13 mouse cellular contexts compared by ENCODE assay signal in the genomic region with DNA sequence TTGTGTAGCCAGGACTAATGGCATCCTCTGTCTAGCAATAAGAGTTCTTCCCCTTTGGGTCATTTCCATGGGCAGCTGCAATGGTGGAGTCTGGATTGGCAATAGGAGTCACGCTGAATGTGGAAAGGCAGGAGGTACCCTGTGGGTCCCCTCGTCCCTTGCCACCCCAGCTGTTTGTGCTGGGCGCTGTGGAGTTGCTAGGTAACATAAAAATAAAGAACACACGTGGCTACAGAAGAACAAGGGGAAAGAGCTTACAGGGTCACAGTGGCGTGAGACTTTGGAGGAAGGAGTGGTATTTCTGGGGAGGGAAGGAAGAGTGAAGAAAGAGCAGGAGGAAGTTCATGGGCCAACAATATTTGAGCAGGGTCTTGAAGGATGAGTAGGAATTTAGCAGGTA. TPM values are rescaled to one million over a fixed set of nuclear protein-coding genes. Genes with fewer than 3 reads are reported as not detected.
"Had no signal": no experiment of that assay in that cellular context is flagged by ENCODE, and none has a peak within 500 bp of the region (broad histone marks: within the 10 kb centered on the region; RNA-seq: fewer than 3 reads in every experiment).

No protein-coding gene starts in this region.

- H3K27ac ChIP-seq: kidney, embryonic 15.5 days; left cerebral cortex, adult 2 months; liver, embryonic 14.5 days; midbrain, embryonic 15.5 days; neural tube, embryonic 12.5 days; stomach, postnatal 0 days had no signal

- ATAC-seq: midbrain, embryonic 15.5 days had no signal

- DNase-seq: kidney, adult 11 months; kidney, postnatal 14 days; lung, embryonic 14.5 days; thymus, postnatal 4 days had no signal

- H3K9ac ChIP-seq: kidney, embryonic 15.5 days; liver, embryonic 14.5 days; lung, embryonic 14.5 days; midbrain, embryonic 15.5 days; neural tube, embryonic 12.5 days had no signal

- H3K36me3 ChIP-seq: kidney, embryonic 15.5 days; neural tube, embryonic 12.5 days had no signal

- H3K9me3 ChIP-seq: kidney, embryonic 15.5 days; megakaryocyte, embryonic 14.5 days; midbrain, embryonic 15.5 days; neural tube, embryonic 12.5 days had no signal

- H3K4me3 ChIP-seq: kidney, embryonic 15.5 days; left cerebral cortex, adult 2 months; megakaryocyte, embryonic 14.5 days; midbrain, embryonic 15.5 days; neural tube, embryonic 12.5 days had no signal

- H3K4me2 ChIP-seq: kidney, embryonic 15.5 days; lung, embryonic 14.5 days; midbrain, embryonic 11.5 days; midbrain, embryonic 15.5 days; neural tube, embryonic 12.5 days had no signal

- H3K27me3 ChIP-seq: kidney, embryonic 15.5 days; megakaryocyte, embryonic 14.5 days; midbrain, embryonic 15.5 days; neural tube, embryonic 12.5 days had no signal

RNA-seq across cellular contexts. Expression of gene C530008M17Rik, which starts 11.8 kb away (rescaled TPM):
- total RNA-seq: monocyte, adult 5-6 weeks had no signal
